Mouse (Mus musculus): ENCODE results near the gene Ago4. TPM values are rescaled to one million over a fixed set of nuclear protein-coding genes. Genes with fewer than 3 reads are reported as not detected.

Ago4 gene
- polyA plus RNA-seq, 1 experiment = 1.1 TPM

- 85% methylated on average over 12 of the region's 12 CpGs for WGBS
Observed at GRCm38 (mm10) chr4:126490726-126491125, 42.5 kb downstream of the Ago4 start.

GRCm38 (mm10) chr4:126489811-126490210 is 43.5 kb downstream of the Ago4 start:
- whole genome bisulfite sequencing = 86% methylated on average over 5 of the region's 5 CpGs
- Histone ChIP-seq H3K4me1 (ENCODE audit: control insufficient read depth, insufficient read depth, low read length) (no peaks in the 10 kb centered on the region), H3K36me3 (ENCODE audit: control insufficient read depth, insufficient read depth, low read length) (no peaks in the 10 kb centered on the region), H3K4me3 (ENCODE audit: insufficient read depth, low read depth, low read length) (no peak overlapping the region), H3K27ac (ENCODE audit: insufficient read depth, low read depth, low read length) (no peak overlapping the region), H3K27me3 (replicated peaks; ENCODE audit: control insufficient read depth, insufficient read depth, low read length) (no peaks in the 10 kb centered on the region)
- no peak for DNase-seq
- no peak for TF ChIP-seq CTCF (conservative IDR thresholded peaks at IDR 0.05; ENCODE audit: insufficient read depth, insufficient read length, low read depth, low read length)
- TF ChIP-seq POLR2A (IDR thresholded peaks at IDR 0.05; ENCODE audit: low read depth, low read length) = no peak

More at GRCm38 (mm10) chr4:126490726-126491125, 42.5 kb downstream of the Ago4 start:
- no peak for DNase-seq
- H3K36me3 ChIP-seq (ENCODE audit: control insufficient read depth, insufficient read depth, low read length) = no peaks in the 10 kb centered on the region
- H3K27ac ChIP-seq (ENCODE audit: insufficient read depth, low read depth, low read length) = no peak overlapping the region
- no peaks in the 10 kb centered on the region for H3K27me3 ChIP-seq (replicated peaks; ENCODE audit: control insufficient read depth, insufficient read depth, low read length)
- TF ChIP-seq CTCF (conservative IDR thresholded peaks at IDR 0.05; ENCODE audit: insufficient read depth, insufficient read length, low read depth, low read length) = no peak
- no peak for TF ChIP-seq POLR2A (IDR thresholded peaks at IDR 0.05; ENCODE audit: low read depth, low read length)
- H3K4me1 ChIP-seq (ENCODE audit: control insufficient read depth, insufficient read depth, low read length) = no peaks in the 10 kb centered on the region
- no peak overlapping the region for H3K4me3 ChIP-seq (ENCODE audit: insufficient read depth, low read depth, low read length)

DNA sequence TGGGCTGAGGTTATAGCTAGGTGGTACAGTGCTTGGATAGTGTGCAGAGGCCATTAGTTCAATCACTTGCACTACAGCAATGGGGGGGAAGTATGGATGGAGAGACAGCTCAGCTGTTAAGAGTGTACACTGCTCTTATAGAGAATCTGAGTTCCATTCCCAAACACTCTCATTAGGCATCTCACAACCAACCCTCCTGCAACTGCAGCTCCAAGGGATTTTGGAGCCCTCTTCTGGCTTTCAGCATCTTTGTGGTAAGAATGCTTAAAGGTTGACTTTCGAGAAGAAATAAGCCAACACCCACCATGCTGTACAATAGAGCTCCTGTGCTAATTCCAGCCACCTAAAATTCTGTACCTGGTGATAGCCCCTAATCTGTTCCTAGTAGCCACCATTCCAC is 47.1 kb downstream of the Ago4 start:
- Histone ChIP-seq H3K4me3 (ENCODE audit: insufficient read depth, low read depth, low read length) (no peak overlapping the region), H3K27me3 (replicated peaks; ENCODE audit: control insufficient read depth, insufficient read depth, low read length) (no peaks in the 10 kb centered on the region), H3K27ac (ENCODE audit: insufficient read depth, low read depth, low read length) (no peak overlapping the region), H3K36me3 (ENCODE audit: control insufficient read depth, insufficient read depth, low read length) (no peaks in the 10 kb centered on the region), H3K4me1 (ENCODE audit: control insufficient read depth, insufficient read depth, low read length) (no peaks in the 10 kb centered on the region)
- TF ChIP-seq POLR2A (IDR thresholded peaks at IDR 0.05; ENCODE audit: low read depth, low read length) (no peak), CTCF (conservative IDR thresholded peaks at IDR 0.05; ENCODE audit: insufficient read depth, insufficient read length, low read depth, low read length) (no peak)
- no peak for DNase-seq
- 61% methylated on average over 1 of the region's 1 CpGs for WGBS

DNA sequence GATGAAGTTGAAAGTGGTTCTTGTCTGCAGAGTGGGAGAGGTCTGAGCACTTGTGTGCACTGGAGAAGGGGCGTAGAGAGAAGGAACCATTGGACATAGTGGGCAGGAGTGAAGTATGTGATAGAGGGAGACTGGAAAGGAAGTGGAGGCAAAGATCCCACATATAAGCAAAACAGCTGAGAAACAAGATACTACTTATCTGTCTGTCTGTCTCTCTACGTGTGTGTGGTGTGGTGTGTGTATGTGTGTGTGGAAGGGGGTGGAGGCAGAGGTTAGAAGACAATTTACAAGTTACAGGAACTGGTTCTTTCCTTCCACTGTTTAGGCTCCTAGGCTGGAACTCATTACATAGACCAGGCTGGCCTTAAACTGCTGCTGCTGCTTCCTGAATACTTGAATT is 48.2 kb downstream of the Ago4 start:
- no peak for TF ChIP-seq POLR2A (IDR thresholded peaks at IDR 0.05; ENCODE audit: low read depth, low read length)
- no peak for TF ChIP-seq CTCF (conservative IDR thresholded peaks at IDR 0.05; ENCODE audit: insufficient read depth, insufficient read length, low read depth, low read length)
- no peaks in the 10 kb centered on the region for H3K36me3 ChIP-seq (ENCODE audit: control insufficient read depth, insufficient read depth, low read length)
- 71% methylated on average over 2 of the region's 2 CpGs for WGBS
- no peak overlapping the region for H3K4me3 ChIP-seq (ENCODE audit: insufficient read depth, low read depth, low read length)
- no peaks in the 10 kb centered on the region for H3K27me3 ChIP-seq (replicated peaks; ENCODE audit: control insufficient read depth, insufficient read depth, low read length)
- DNase-seq = no peak
- no peak overlapping the region for H3K27ac ChIP-seq (ENCODE audit: insufficient read depth, low read depth, low read length)
- H3K4me1 ChIP-seq (ENCODE audit: control insufficient read depth, insufficient read depth, low read length) = no peaks in the 10 kb centered on the region

DNA sequence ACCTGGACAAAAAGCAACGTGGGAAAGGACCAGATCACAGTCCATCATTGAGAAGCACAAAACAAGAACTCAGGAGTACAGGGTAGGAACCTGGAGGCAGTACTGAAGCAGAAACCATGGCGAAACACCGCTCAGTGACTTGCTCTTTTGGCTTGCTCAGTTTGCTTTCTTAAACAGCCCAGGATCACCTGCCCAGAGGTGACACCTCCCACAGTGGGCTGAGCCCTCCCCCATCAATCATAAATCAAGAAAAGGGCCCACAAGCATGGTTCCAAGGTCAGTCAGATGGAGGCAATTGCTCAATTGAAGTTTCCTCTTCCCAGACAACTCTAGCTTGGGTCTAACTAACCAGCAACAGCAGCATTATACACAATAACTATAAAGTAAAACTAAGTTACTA is 49.4 kb downstream of the Ago4 start:
- WGBS = 82% methylated on average over 3 of the region's 3 CpGs
- Histone ChIP-seq H3K36me3 (ENCODE audit: control insufficient read depth, insufficient read depth, low read length) (no peaks in the 10 kb centered on the region), H3K4me3 (ENCODE audit: insufficient read depth, low read depth, low read length) (no peak overlapping the region), H3K27ac (ENCODE audit: insufficient read depth, low read depth, low read length) (no peak overlapping the region), H3K4me1 (ENCODE audit: control insufficient read depth, insufficient read depth, low read length) (no peaks in the 10 kb centered on the region), H3K27me3 (replicated peaks; ENCODE audit: control insufficient read depth, insufficient read depth, low read length) (no peaks in the 10 kb centered on the region)
- DNase-seq = no peak
- TF ChIP-seq POLR2A (IDR thresholded peaks at IDR 0.05; ENCODE audit: low read depth, low read length) (no peak), CTCF (conservative IDR thresholded peaks at IDR 0.05; ENCODE audit: insufficient read depth, insufficient read length, low read depth, low read length) (no peak)

DNA sequence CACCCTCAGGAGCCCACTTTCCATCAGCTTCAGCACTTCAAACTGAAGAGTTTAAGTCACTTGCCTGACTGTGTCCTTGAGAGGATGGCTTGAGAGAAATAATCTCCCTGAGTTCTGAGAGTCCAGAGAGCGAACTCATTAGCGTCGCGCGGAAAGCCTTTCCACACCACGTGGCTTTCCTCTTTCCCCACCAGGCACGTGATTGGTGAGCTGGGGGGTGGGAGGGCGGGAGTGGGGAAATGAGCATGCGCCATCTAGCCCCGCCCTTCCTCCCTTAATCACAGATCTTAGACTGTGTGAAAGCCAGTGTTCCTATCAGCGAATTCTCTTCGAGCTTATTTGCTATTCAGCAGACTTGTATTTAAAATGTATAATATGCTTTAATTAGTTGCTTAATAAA is 50.3 kb downstream of the Ago4 start:
- TF ChIP-seq CTCF (conservative IDR thresholded peaks at IDR 0.05; ENCODE audit: insufficient read depth, insufficient read length, low read depth, low read length) (no peak), POLR2A (IDR thresholded peaks at IDR 0.05; ENCODE audit: low read depth, low read length) (no peak)
- Histone ChIP-seq H3K4me3 (ENCODE audit: insufficient read depth, low read depth, low read length) (no peak overlapping the region), H3K36me3 (ENCODE audit: control insufficient read depth, insufficient read depth, low read length) (no peaks in the 10 kb centered on the region), H3K4me1 (ENCODE audit: control insufficient read depth, insufficient read depth, low read length) (no peaks in the 10 kb centered on the region), H3K27ac (ENCODE audit: insufficient read depth, low read depth, low read length) (no peak overlapping the region), H3K27me3 (replicated peaks; ENCODE audit: control insufficient read depth, insufficient read depth, low read length) (no peaks in the 10 kb centered on the region)
- no peak for DNase-seq
- WGBS = 71% methylated on average over 12 of the region's 12 CpGs

GRCm38 (mm10) chr4:126481461-126481860 is 51.8 kb downstream of the Ago4 start:
- TF ChIP-seq CTCF (conservative IDR thresholded peaks at IDR 0.05; ENCODE audit: insufficient read depth, insufficient read length, low read depth, low read length) = no peak
- no peak for TF ChIP-seq POLR2A (IDR thresholded peaks at IDR 0.05; ENCODE audit: low read depth, low read length)
- WGBS = 94% methylated on average over 5 of the region's 5 CpGs
- H3K4me1 ChIP-seq (ENCODE audit: control insufficient read depth, insufficient read depth, low read length) = no peaks in the 10 kb centered on the region
- no peak overlapping the region for H3K27ac ChIP-seq (ENCODE audit: insufficient read depth, low read depth, low read length)
- H3K4me3 ChIP-seq (ENCODE audit: insufficient read depth, low read depth, low read length) = no peak overlapping the region
- H3K27me3 ChIP-seq (replicated peaks; ENCODE audit: control insufficient read depth, insufficient read depth, low read length) = no peaks in the 10 kb centered on the region
- no peaks in the 10 kb centered on the region for H3K36me3 ChIP-seq (ENCODE audit: control insufficient read depth, insufficient read depth, low read length)
- no peak for DNase-seq

DNA sequence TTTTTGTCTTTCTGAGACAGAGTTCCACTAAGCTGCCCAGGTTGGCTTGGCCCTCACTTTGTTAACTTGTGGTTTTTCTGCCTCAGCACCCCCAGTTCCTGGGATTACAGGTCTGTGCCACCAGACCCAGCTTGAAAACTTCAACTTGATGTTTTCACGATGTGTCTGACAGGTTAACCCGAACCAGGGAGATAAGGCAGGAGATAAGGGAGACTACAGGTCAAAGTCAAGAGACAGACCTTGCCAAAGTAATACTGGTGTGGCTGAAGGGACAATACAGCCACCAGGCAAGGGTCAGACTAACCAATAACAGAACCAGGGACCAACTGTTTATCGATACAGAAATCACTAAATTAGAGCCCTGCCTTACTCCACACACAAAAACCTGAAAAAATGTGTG is 53.0 kb downstream of the Ago4 start:
- WGBS = 48% methylated on average over 3 of the region's 3 CpGs
- Histone ChIP-seq H3K27ac (ENCODE audit: insufficient read depth, low read depth, low read length) (no peak overlapping the region), H3K36me3 (ENCODE audit: control insufficient read depth, insufficient read depth, low read length) (no peaks in the 10 kb centered on the region), H3K27me3 (replicated peaks; ENCODE audit: control insufficient read depth, insufficient read depth, low read length) (no peaks in the 10 kb centered on the region), H3K4me1 (ENCODE audit: control insufficient read depth, insufficient read depth, low read length) (no peaks in the 10 kb centered on the region), H3K4me3 (ENCODE audit: insufficient read depth, low read depth, low read length) (no peak overlapping the region)
- no peak for DNase-seq
- TF ChIP-seq CTCF (conservative IDR thresholded peaks at IDR 0.05; ENCODE audit: insufficient read depth, insufficient read length, low read depth, low read length) (no peak), POLR2A (IDR thresholded peaks at IDR 0.05; ENCODE audit: low read depth, low read length) (no peak)
